Mouse (Mus musculus): ENCODE results near the gene Mras. TPM values are rescaled to one million over a fixed set of nuclear protein-coding genes. Genes with fewer than 3 reads are reported as not detected.

The Mras gene
- polyA plus RNA-seq, 1 experiment = 6.0 TPM

GRCm38 (mm10) chr9:99397056-99397815 is 39.9 kb downstream of the Mras start:
- no peak for TF ChIP-seq EP300 (IDR thresholded peaks at IDR 0.05; ENCODE audit: insufficient read depth, low read depth, low read length)
- no peak for TF ChIP-seq CTCF (IDR thresholded peaks at IDR 0.05; ENCODE audit: low read depth, low read length)
- TF ChIP-seq POLR2A (IDR thresholded peaks at IDR 0.05; ENCODE audit: insufficient read depth, low read length) = no peak
- H3K9me3 ChIP-seq (replicated peaks; ENCODE audit: control insufficient read depth, insufficient read depth, low read length, poor library complexity, severe bottlenecking) = peaks cover 16% of the 10 kb centered on the region; the same call in 1 of the 2 replicates
- H3K27ac ChIP-seq (ENCODE audit: insufficient read depth, low read length) = no peak overlapping the region
- no peak overlapping the region for H3K9ac ChIP-seq (ENCODE audit: low read depth, poor library complexity, severe bottlenecking)
- peaks cover 2% of the 10 kb centered on the region for H3K4me1 ChIP-seq (ENCODE audit: control insufficient read depth, insufficient read depth, low read length)
- H3K4me3 ChIP-seq (ENCODE audit: low read depth, low read length) = no peak overlapping the region
- H3K36me3 ChIP-seq (ENCODE audit: control insufficient read depth, insufficient read depth, low read length, poor library complexity, severe bottlenecking) = peaks cover 5% of the 10 kb centered on the region
- H3K27me3 ChIP-seq (ENCODE audit: control insufficient read depth, insufficient read depth, low read length, poor library complexity, severe bottlenecking) = no peaks in the 10 kb centered on the region

- H3K36me3 ChIP-seq (ENCODE audit: control insufficient read depth, insufficient read depth, low read length, poor library complexity, severe bottlenecking) = peaks cover 8% of the 10 kb centered on the region
- no peak overlapping the region for H3K4me3 ChIP-seq (ENCODE audit: low read depth, low read length)
- H3K9ac ChIP-seq (ENCODE audit: low read depth, poor library complexity, severe bottlenecking) = no peak overlapping the region
- peaks cover 19% of the 10 kb centered on the region; the same call in 1 of the 2 replicates for H3K9me3 ChIP-seq (replicated peaks; ENCODE audit: control insufficient read depth, insufficient read depth, low read length, poor library complexity, severe bottlenecking)
- H3K27ac ChIP-seq (ENCODE audit: insufficient read depth, low read length) = no peak overlapping the region
- no peaks in the 10 kb centered on the region for H3K4me1 ChIP-seq (ENCODE audit: control insufficient read depth, insufficient read depth, low read length)
- no peaks in the 10 kb centered on the region for H3K27me3 ChIP-seq (ENCODE audit: control insufficient read depth, insufficient read depth, low read length, poor library complexity, severe bottlenecking)
- no peak for TF ChIP-seq EP300 (IDR thresholded peaks at IDR 0.05; ENCODE audit: insufficient read depth, low read depth, low read length)
- no peak for TF ChIP-seq CTCF (IDR thresholded peaks at IDR 0.05; ENCODE audit: low read depth, low read length)
- no peak for TF ChIP-seq POLR2A (IDR thresholded peaks at IDR 0.05; ENCODE audit: insufficient read depth, low read length)
Observed at GRCm38 (mm10) chr9:99394366-99394765, 42.8 kb downstream of the Mras start.

- peaks cover 19% of the 10 kb centered on the region; the same call in 1 of the 2 replicates for H3K9me3 ChIP-seq (replicated peaks; ENCODE audit: control insufficient read depth, insufficient read depth, low read length, poor library complexity, severe bottlenecking)
- TF ChIP-seq CTCF (IDR thresholded peaks at IDR 0.05; ENCODE audit: low read depth, low read length) = no peak
- no peaks in the 10 kb centered on the region for H3K27me3 ChIP-seq (ENCODE audit: control insufficient read depth, insufficient read depth, low read length, poor library complexity, severe bottlenecking)
- H3K36me3 ChIP-seq (ENCODE audit: control insufficient read depth, insufficient read depth, low read length, poor library complexity, severe bottlenecking) = peaks cover 8% of the 10 kb centered on the region
- no peak overlapping the region for H3K27ac ChIP-seq (ENCODE audit: insufficient read depth, low read length)
- no peak overlapping the region for H3K9ac ChIP-seq (ENCODE audit: low read depth, poor library complexity, severe bottlenecking)
- H3K4me1 ChIP-seq (ENCODE audit: control insufficient read depth, insufficient read depth, low read length) = no peaks in the 10 kb centered on the region
- H3K4me3 ChIP-seq (ENCODE audit: low read depth, low read length) = no peak overlapping the region
Observed at GRCm38 (mm10) chr9:99393146-99393545, 44.0 kb downstream of the Mras start.

- Histone ChIP-seq H3K9ac (ENCODE audit: low read depth, poor library complexity, severe bottlenecking) (no peak overlapping the region), H3K27ac (ENCODE audit: insufficient read depth, low read length) (no peak overlapping the region), H3K27me3 (ENCODE audit: control insufficient read depth, insufficient read depth, low read length, poor library complexity, severe bottlenecking) (no peaks in the 10 kb centered on the region), H3K4me1 (ENCODE audit: control insufficient read depth, insufficient read depth, low read length) (no peaks in the 10 kb centered on the region), H3K9me3 (replicated peaks; ENCODE audit: control insufficient read depth, insufficient read depth, low read length, poor library complexity, severe bottlenecking) (peaks cover 19% of the 10 kb centered on the region; the same call in 1 of the 2 replicates), H3K4me3 (ENCODE audit: low read depth, low read length) (no peak overlapping the region), H3K36me3 (ENCODE audit: control insufficient read depth, insufficient read depth, low read length, poor library complexity, severe bottlenecking) (peaks cover 8% of the 10 kb centered on the region)
- no peak for TF ChIP-seq POLR2A (IDR thresholded peaks at IDR 0.05; ENCODE audit: insufficient read depth, low read length)
- TF ChIP-seq EP300 (IDR thresholded peaks at IDR 0.05; ENCODE audit: insufficient read depth, low read depth, low read length) = no peak
- TF ChIP-seq CTCF (IDR thresholded peaks at IDR 0.05; ENCODE audit: low read depth, low read length) = no peak
Observed at GRCm38 (mm10) chr9:99391557-99391956, 45.6 kb downstream of the Mras start.

GRCm38 (mm10) chr9:99390716-99391115 is 46.5 kb downstream of the Mras start:
- H3K4me1 ChIP-seq (ENCODE audit: control insufficient read depth, insufficient read depth, low read length) = no peaks in the 10 kb centered on the region
- H3K9ac ChIP-seq (ENCODE audit: low read depth, poor library complexity, severe bottlenecking) = no peak overlapping the region
- H3K9me3 ChIP-seq (replicated peaks; ENCODE audit: control insufficient read depth, insufficient read depth, low read length, poor library complexity, severe bottlenecking) = peaks cover 19% of the 10 kb centered on the region; the same call in 1 of the 2 replicates
- H3K27me3 ChIP-seq (ENCODE audit: control insufficient read depth, insufficient read depth, low read length, poor library complexity, severe bottlenecking) = no peaks in the 10 kb centered on the region
- H3K4me3 ChIP-seq (ENCODE audit: low read depth, low read length) = no peak overlapping the region
- TF ChIP-seq POLR2A (IDR thresholded peaks at IDR 0.05; ENCODE audit: insufficient read depth, low read length) (no peak), EP300 (IDR thresholded peaks at IDR 0.05; ENCODE audit: insufficient read depth, low read depth, low read length) (no peak), CTCF (IDR thresholded peaks at IDR 0.05; ENCODE audit: low read depth, low read length) (no peak)
- no peak overlapping the region for H3K27ac ChIP-seq (ENCODE audit: insufficient read depth, low read length)
- H3K36me3 ChIP-seq (ENCODE audit: control insufficient read depth, insufficient read depth, low read length, poor library complexity, severe bottlenecking) = peaks cover 8% of the 10 kb centered on the region

- peaks cover 19% of the 10 kb centered on the region; the same call in 1 of the 2 replicates for H3K9me3 ChIP-seq (replicated peaks; ENCODE audit: control insufficient read depth, insufficient read depth, low read length, poor library complexity, severe bottlenecking)
Observed at GRCm38 (mm10) chr9:99390201-99390600, 47.0 kb downstream of the Mras start.

More at GRCm38 (mm10) chr9:99390201-99390600, 47.0 kb downstream of the Mras start:
- no peak overlapping the region for H3K9ac ChIP-seq (ENCODE audit: low read depth, poor library complexity, severe bottlenecking)
- H3K27ac ChIP-seq (ENCODE audit: insufficient read depth, low read length) = no peak overlapping the region
- H3K4me1 ChIP-seq (ENCODE audit: control insufficient read depth, insufficient read depth, low read length) = no peaks in the 10 kb centered on the region
- peaks cover 8% of the 10 kb centered on the region for H3K36me3 ChIP-seq (ENCODE audit: control insufficient read depth, insufficient read depth, low read length, poor library complexity, severe bottlenecking)
- H3K27me3 ChIP-seq (ENCODE audit: control insufficient read depth, insufficient read depth, low read length, poor library complexity, severe bottlenecking) = no peaks in the 10 kb centered on the region
- TF ChIP-seq CTCF (IDR thresholded peaks at IDR 0.05; ENCODE audit: low read depth, low read length) (no peak), EP300 (IDR thresholded peaks at IDR 0.05; ENCODE audit: insufficient read depth, low read depth, low read length) (no peak), POLR2A (IDR thresholded peaks at IDR 0.05; ENCODE audit: insufficient read depth, low read length) (no peak)
- H3K4me3 ChIP-seq (ENCODE audit: low read depth, low read length) = no peak overlapping the region

Data from ES-Bruce4 (cell line).